Mouse (Mus musculus) T-cell, adult 2 months (primary cell): ENCODE measurements around the gene Cmas.

Source experiments
- DNase-seq: peaks from one replicate; pipeline ENCODE4 v3.0.0; 2022; ENCODE audit warnings: low spot score

Gene Cmas

DNA sequence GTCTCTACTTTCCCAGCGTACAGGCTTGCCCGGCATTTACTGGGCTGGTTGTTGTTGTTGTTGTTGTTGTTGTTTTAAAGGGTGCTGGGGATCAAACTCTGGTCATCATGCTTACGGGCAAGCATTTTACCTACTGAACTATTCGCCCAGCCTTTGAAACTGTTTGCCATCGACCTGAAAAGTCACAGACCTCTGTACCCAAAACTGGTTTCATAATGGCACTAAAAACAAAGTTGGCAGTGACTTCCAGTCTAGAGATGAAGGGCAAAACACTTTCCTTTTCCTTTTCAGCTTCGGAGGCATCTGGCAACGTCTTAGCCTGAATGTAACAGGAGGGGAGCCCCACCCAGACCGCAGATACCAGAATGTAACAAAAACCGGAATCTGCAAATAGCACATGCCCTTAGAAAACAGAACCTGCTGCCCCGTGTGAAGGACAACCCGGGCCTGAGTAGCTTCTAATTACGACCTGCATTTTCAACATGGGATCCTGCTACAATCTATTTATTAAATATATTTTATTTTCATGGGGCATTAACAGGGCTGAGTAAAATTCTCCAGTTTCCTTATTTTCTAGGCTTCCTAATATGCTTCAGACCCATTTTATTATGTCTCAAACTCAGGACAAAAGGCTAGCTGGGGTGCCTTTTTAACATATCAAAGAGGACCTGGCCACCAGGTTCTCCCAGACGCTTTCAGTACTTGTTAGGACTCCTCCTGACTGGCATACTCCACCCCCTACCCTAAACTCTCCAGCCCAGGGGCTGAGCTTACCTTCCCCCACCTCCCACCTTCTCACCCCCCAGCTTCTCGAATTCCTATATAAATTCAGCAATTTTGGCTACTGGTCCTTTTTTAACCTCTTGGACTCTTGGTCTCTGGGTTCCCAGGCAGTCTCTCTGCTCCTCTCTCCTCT, 3.9 kb upstream of the Cmas start:
- peak; percentile 78 for DNase-seq

DNA sequence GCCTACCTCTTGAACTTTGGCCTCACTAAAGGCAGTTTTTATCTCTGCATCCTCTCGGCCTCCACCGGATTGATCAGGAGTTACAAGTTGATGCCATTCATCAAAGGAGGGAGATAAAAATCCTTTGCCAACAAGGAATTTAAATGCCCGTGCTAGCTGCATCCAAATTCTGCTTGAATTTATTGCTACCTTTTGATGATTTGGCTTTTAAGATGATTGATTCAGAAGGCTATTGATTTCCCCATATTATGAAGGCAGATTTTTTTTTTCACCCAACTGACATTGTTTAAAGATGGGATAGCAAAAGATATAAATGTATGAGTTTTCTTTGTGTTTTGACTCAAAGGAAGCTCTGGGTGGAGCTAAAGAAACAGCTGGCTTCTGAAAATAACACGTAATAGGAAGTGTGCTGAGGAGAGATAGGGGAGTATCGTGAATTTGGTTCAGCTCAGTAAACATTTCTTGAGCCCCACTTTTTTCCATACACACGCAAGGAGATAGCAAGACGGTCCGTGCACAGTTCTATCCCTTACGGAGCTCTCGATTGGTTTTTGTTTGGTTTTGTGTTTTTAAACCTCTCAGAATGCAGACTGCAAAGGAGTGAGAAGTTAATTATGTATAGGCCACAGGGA, 964 bp downstream of the Cmas start:
- DNase-seq, result peak; percentile 60

GRCm38 (mm10) chr6:142757976-142758375, 1.5 kb downstream of the Cmas start:
- no peak for DNase-seq

DNA sequence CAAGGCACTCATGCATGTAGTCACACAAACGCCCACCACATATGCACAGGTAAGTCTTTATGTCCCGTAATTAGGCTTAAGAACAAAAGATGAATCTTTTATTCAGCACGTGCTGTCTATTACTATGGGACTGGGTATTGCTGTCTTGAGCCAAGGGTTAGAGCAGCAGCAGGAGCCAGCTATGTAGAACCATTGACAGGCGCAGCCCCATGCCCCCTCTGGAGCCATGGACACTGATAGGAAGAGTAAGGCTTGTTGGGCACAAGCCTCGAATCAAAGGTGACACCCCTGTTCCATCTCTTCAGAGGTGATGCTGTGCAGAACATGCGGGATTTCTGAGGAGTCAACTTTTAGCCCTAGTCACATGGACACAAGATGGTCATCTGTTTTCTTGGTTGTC, 2.1 kb downstream of the Cmas start:
- no peak for DNase-seq

DNA sequence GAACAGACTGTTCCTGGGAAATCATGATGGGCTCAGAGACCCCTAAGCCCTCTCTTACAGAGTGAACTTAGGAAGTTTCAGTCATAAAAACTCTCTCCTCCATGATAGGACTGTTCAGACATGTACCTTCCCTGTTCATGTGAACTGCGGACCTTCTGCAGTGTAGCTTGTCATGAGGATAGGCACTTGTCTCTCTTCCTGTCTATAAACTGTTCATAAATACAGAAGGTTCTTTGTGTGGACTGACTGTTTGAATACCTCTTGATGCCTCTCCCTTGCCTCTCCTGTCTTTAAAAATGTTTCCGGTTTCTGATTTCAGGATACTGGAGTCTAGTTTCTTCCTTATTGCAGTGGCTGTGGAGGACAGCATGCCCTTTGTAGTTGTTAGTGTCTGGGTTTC, 3.1 kb downstream of the Cmas start:
- DNase-seq, result no peak

DNA sequence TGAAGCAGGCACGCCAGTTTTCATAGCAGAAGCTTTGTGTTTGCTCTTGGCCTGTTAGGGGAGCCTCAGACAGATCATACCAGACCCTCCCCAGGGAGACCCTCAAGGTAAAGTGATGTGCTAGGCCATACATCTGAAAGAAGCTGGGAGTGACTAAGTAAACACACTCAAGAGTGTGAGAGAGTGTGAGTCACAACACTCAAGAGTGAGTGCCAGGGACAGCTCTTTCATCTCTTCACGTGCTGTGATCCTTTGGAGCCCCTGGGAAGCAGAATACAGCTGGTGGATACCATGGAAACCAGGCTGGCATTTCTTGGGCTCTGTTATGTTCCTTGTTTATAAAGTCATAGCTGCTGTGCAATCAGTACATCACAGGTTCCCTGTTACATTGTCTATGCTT, 8.4 kb downstream of the Cmas start:
- DNase-seq, result no peak

GRCm38 (mm10) chr6:142767305-142767704, 10.8 kb downstream of the Cmas start:
- DNase-seq, result no peak

GRCm38 (mm10) chr6:142769896-142770295, 13.4 kb downstream of the Cmas start:
- no peak for DNase-seq

DNA sequence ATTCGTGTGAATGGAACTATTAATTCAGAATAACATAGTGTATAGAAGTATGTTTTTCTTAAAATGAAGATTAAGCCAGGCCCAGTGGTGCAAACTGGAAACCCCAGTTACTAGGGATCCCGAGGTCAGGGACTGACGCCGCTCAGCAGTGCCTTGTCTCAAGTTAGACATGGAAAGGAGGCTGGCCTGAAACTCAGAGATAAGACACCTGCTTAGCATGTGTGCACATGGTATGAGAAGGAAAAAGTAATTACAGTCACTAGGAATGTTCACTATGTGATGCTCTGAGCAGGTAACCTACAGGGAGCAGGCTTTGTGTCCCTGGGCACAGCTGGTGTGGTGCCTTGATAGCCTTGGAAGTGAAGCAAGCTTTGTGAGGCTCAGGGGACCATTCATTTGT, 15.2 kb downstream of the Cmas start:
- no peak for DNase-seq

- no peak for DNase-seq
Observed at GRCm38 (mm10) chr6:142773566-142773965, 17.1 kb downstream of the Cmas start.

GRCm38 (mm10) chr6:142776935-142777334, 20.4 kb downstream of the Cmas start:
- DNase-seq, result no peak

DNA sequence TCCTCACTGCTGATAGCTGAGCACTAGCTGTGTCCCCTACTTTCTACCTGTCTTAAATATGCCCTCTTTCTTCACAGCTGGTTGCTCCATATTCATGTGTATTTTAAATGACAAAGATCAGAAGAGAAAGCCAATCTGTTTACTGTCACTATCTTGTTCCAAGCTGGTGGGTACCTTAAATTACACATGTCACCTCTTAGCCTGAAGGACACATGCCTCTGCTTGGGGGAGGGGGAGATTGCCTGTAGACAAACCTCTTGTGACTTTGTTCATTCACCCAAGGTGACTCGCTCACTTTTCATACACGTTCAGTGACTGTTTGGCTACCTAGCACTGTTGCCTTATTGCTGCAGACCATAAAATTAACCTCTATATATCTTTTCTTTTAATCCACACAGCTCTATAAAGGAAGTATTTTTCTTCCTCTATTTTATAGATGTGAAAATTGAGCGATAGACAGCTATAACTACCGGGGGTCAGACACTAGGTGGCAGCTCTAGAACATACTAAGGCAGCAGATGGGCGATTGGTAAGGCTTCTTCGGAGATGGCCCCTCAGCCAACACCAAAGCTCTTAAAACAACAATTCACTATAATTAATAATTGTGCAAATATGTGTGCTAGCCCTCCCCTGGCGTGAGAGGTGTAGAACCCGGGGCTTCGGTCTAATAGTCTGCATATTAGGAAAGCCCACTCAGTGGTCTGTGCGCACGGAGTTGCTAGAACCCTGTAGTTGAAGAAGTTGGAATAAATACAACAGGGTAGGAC, 22.7 kb downstream of the Cmas start:
- peak; percentile 53 for DNase-seq

DNA sequence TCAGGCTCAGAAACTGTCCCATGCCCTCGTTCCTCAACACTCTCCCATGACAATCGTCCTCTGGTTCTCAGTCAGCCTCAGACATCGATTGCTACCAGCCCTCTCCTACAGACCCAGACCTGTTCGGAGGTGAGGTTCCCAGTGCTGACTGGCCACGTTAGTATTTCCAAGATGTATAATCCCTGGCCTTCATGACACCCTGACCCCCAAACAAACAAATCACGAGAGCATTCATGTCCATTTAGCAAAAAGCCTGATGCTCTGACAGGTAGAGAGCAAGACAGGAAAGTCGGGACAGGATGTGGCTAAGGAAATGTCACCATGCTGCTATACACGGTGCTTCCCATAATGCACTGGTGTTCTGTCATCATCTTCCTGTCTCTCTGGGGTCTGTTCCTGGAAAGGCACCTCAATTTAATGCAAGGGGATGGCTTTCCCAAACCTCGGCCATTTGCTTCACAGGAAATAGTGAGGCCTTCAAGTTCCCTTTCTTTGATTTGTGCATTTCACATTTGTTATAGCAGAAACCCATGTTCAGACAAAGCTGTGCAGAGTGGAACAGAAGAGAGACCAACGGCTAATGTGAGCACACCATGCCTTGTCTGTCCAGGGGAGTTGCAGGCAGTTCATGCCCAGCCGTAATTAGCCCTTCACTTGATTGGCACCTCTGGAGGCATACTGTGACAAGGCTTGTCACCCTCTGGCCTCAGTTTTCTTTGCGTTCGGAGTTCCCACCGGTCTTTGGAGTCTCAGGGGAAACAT, 23.5 kb downstream of the Cmas start:
- DNase-seq, result peak; percentile 50

DNA sequence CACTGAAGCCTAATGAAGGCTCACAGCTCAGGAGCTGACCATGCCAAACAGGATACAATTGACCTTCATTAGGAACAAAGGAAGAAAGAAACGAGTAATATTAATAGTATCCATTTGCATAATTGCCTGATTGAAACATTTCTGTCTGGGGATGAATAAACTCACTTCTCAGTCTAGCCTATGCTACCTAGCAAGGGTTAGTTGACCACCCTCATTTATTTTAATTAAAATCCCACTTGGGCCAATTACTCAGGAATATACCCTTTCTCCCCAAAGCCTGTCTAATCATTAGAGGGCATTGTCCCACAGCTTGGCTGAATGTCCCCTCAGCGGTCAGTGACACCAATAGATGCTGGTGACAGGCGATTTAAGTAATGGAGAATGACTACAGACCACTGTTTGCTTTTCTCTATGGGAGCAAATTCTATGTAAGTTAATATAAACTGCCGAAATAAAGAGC, 24.1 kb downstream of the Cmas start:
- DNase-seq, result no peak

DNA sequence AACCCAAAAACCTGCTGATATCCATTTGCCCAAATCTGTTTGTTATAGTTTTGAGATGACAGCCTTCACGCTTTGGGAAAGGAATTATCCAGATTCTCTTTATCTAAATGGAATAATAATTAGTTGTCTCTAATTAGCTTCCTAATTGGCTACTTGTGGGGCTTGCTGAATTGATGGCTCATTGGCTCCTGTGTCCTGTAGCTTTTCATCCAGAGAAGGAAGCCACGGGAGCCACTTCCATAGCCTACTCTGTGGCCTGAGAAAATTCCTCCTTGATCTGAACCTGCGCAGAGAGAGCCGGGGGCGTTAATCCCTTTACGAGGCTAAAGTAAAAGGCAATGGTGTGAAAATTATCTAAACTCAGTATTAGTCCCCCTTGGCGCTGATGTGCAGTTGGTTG, 24.8 kb downstream of the Cmas start:
- DNase-seq, result no peak

DNA sequence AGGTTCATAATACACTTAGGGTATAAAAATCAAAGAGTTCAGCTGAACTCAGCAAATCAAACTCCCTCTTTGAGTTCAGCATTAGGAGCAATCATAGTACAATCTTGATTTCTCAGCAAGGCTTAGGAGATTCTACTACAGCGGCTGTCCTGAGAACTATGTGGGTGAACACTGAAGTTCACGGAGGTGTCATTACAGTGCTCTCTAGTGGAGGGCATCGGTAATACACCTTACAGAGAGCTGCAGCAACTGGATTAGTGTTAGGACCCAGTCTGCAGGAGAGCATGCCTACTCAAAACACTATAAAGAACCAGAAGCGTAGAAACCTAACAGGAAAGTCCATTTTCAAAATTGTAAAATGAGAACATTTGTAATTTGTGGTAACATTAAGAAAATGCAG, 28.9 kb downstream of the Cmas start:
- peak; percentile 67 for DNase-seq

DNA sequence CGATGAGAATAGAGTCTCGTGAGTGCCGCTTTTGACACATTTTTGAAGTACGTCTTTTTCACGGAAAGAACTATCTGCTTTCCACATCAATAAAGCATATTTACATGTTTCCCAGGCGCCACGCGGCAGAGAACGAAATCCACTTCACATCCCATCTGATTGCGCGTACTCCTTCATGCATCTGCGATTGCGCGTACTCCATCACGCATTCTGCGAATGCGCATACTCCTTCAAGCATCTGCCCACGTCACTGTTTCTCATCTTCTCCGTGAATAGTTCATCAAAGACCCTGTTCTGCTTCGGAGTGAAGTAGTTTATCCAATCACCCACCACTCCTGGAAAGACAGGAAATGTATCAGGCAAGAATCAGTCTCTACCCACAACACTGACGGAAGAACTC, 29.6 kb downstream of the Cmas start:
- DNase-seq, result no peak

DNA sequence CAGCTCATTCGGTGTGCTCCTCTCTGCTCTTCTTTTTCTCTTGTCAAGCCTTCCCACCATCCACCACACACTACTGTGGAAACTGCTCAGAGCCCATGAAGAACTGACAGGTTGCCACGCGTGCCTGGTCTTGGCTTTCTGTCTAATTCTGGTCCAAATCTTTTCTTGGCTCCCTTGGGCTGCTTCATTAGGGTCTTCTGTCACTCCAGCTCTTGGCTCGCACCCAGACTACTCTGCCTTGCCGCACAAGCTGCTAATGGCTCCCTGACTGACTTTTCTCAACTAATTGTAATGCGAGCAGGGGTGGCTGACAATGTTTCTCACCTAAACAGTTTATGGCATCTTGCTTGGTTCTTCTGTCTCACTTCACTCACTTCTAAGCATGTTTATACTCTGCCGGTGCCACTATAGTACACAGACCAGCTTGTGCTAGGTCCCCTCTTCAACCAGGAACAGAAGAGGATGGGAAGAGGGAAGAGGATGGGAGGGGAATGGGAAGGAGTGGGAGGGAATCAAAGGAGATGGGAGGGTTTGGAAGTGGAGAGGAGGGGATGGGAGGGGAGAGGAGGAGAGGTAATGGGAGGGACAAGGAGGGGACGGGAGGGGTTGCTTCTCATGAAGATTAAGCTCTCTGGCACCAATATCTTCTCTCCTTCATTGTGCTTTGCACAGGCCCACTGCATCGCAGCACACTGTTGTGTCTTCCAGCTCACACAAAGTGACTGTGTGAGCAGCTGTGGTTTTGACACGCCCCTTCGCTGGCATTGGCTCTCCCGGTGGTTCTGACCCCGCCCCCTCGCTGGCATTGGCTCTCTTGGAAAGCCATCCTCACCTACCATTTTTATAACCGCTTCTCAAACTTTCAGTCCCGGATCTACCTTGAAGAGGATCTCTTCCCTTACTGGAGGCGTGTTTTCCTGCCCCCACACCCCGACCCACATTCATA, 31.8 kb downstream of the Cmas start:
- no peak for DNase-seq

DNA sequence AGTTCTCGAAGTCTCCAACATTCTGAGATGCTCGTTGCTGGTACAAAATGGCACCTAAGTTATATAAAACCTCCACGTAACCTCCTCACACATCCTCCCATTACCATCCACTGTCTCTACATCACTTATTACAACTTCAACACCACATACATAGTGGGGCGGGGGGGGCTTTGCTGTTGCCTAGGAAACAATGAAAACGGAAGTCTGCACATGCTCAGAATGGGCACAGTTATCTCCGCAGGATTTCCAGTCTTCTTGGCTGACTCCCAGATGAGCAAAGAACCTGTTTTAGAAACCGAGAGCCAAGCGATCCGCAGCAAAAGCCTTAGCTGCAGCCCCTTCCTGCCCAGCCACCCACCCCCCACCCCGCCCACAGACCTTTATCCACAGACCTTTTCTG, 33.2 kb downstream of the Cmas start:
- DNase-seq, result no peak

DNA sequence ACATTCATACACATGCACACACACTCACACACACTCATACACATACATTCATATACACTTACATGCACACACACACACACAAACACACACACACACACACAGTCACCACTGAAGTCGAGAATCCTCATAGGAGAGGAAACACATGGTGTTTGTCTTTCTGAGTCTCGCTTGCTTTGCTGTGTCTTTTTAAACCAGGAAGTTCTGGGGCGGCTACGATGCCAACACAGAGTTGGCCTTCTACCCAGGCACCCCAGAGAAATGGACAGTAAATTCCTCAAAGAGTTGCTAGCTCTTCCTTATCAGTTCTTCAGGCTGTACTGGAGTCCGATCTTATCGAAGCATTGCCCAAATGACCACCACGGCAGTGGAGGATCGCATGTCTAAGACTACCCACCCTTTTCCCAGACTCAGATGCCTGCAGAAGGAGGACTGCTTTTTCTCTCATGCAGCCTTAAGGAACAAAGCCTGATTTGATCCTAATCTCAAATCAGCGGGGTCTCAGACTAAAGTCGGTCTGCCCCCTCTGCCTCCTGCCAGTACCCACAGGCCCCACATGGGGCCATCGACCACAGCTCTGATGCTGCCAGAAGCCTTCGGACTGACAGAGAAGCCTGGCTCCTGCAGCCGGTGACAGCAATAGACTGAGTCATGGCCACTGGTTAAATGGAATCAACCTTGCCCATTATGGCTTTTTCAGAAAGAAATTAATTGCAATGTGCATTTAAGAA, 35.9 kb downstream of the Cmas start:
- no peak for DNase-seq
